Mouse (Mus musculus): ENCODE data around the gene Spata17. TPM values are rescaled to one million over a fixed set of nuclear protein-coding genes. Genes with fewer than 3 reads are reported as not detected.

The Spata17 gene
- polyA plus RNA-seq, 1 experiment from 2014 or later: 1.3 TPM

- Histone ChIP-seq H3K36me3 (ENCODE audit: insufficient read depth, low read length) (no peaks in the 10 kb centered on the region), H3K9me3 (ENCODE audit: low read length) (peaks cover under 1% of the 10 kb centered on the region; the same call in 1 of the 2 replicates), H3K9ac (replicated peaks; ENCODE audit: low read length) (no peak overlapping the region), H3K4me1 (ENCODE audit: insufficient read depth, low read length) (no peaks in the 10 kb centered on the region), H3K4me2 (replicated peaks; ENCODE audit: low read depth, low read length) (no peak overlapping the region), H3K27me3 (ENCODE audit: insufficient read depth, low read length) (no peaks in the 10 kb centered on the region), H3K4me3 (ENCODE audit: low read length) (no peak overlapping the region), H3K27ac (ENCODE audit: low read length) (no peak overlapping the region)
- no peak for ATAC-seq (ENCODE audit: low FRiP score, low TSS enrichment)
- WGBS: 90% methylated on average over 21 of the region's 21 CpGs
Observed at GRCm38 (mm10) chr1:186997596-186998304, 217.5 kb downstream of the Spata17 start.

Other genes with a start within 250 kb of the Spata17 start
- gene D1Pas1, start 248.0 kb downstream of the Spata17 start, polyA plus RNA-seq (2015; fragmentation: Nextera tagmentation; extraction: Ambion mirVana): 0.05 TPM in 1 of 2 replicates, not detected in the other
- gene Gpatch2, start within 50 bp of the Spata17 start, polyA plus RNA-seq (2015; fragmentation: Nextera tagmentation; extraction: Ambion mirVana): 19.9 and 21.8 TPM in 2 replicates

Data from kidney, embryonic 16.5 days (tissue).